Mouse (Mus musculus): ENCODE measurements around the gene Dnah8. TPM values are rescaled to one million over a fixed set of nuclear protein-coding genes. Genes with fewer than 3 reads are reported as not detected.

Dnah8 gene
- polyA plus RNA-seq, 1 experiment from 2014 or later: 2.4 TPM

- Histone ChIP-seq H3K4me3 (ENCODE audit: control insufficient read depth in 1 of 2, insufficient read depth in 1 of 2, low read depth in 1 of 2, low read length in 2 of 2) (no peak overlapping the region), H3K4me1 (ENCODE audit: control insufficient read depth in 2 of 2, insufficient read depth in 2 of 2, low read length in 2 of 2) (no peaks in the 10 kb centered on the region), H3K36me3 (ENCODE audit: control insufficient read depth, insufficient read depth, low read length) (peaks cover 67% of the 10 kb centered on the region), H3K27me3 (ENCODE audit: control insufficient read depth, insufficient read depth, low read length) (no peaks in the 10 kb centered on the region), H3K27ac (replicated peaks in 1 of 2; ENCODE audit: control insufficient read depth in 1 of 2, insufficient read depth in 1 of 2, low read depth in 2 of 2, low read length in 2 of 2) (no peak overlapping the region), H3K9me3 (ENCODE audit: control insufficient read depth, low read length) (no peaks in the 10 kb centered on the region), H3K4me2 (ENCODE audit: low read length) (no peak overlapping the region), H3K9ac (ENCODE audit: low read length) (no peak overlapping the region)
- ATAC-seq (ENCODE audit: insufficient number of reproducible peaks, insufficient read depth, low FRiP score, low read depth): no peak
- WGBS: 94% methylated on average over 14 of the region's 14 CpGs
These were observed 22.0 kb upstream of the Dnah8 start for GRCm38 (mm10) chr17:30602175-30602574.

- H3K4me2 ChIP-seq (ENCODE audit: low read length): no peak overlapping the region
- no peak overlapping the region for H3K27ac ChIP-seq (replicated peaks in 1 of 2; ENCODE audit: control insufficient read depth in 1 of 2, insufficient read depth in 1 of 2, low read depth in 2 of 2, low read length in 2 of 2)
- H3K9me3 ChIP-seq (ENCODE audit: control insufficient read depth, low read length): no peaks in the 10 kb centered on the region
- no peaks in the 10 kb centered on the region for H3K27me3 ChIP-seq (ENCODE audit: control insufficient read depth, insufficient read depth, low read length)
- no peak overlapping the region for H3K4me3 ChIP-seq (ENCODE audit: control insufficient read depth in 1 of 2, insufficient read depth in 1 of 2, low read depth in 1 of 2, low read length in 2 of 2)
- peaks cover 3 to 4% of the 10 kb centered on the region in 2 experiments for H3K4me1 ChIP-seq (ENCODE audit: control insufficient read depth in 2 of 2, insufficient read depth in 2 of 2, low read length in 2 of 2)
- peaks cover 48% of the 10 kb centered on the region for H3K36me3 ChIP-seq (ENCODE audit: control insufficient read depth, insufficient read depth, low read length)
- WGBS: 90% methylated on average over 6 of the region's 6 CpGs
- ATAC-seq (ENCODE audit: insufficient number of reproducible peaks, insufficient read depth, low FRiP score, low read depth): no peak
- H3K9ac ChIP-seq (ENCODE audit: low read length): no peak overlapping the region
These were observed 19.9 kb upstream of the Dnah8 start for GRCm38 (mm10) chr17:30604296-30604695.

GRCm38 (mm10) chr17:30605001-30605400, 19.2 kb upstream of the Dnah8 start:
- WGBS: 94% methylated on average over 5 of the region's 5 CpGs

GRCm38 (mm10) chr17:30606206-30606605, 17.9 kb upstream of the Dnah8 start:
- Histone ChIP-seq H3K9me3 (ENCODE audit: control insufficient read depth, low read length) (no peaks in the 10 kb centered on the region), H3K27me3 (ENCODE audit: control insufficient read depth, insufficient read depth, low read length) (no peaks in the 10 kb centered on the region), H3K4me2 (ENCODE audit: low read length) (no peak overlapping the region), H3K4me1 (ENCODE audit: control insufficient read depth in 2 of 2, insufficient read depth in 2 of 2, low read length in 2 of 2) (peaks cover 8 to 14% of the 10 kb centered on the region in 2 experiments), H3K9ac (ENCODE audit: low read length) (no peak overlapping the region), H3K4me3 (ENCODE audit: control insufficient read depth in 1 of 2, insufficient read depth in 1 of 2, low read depth in 1 of 2, low read length in 2 of 2) (no peak overlapping the region), H3K36me3 (ENCODE audit: control insufficient read depth, insufficient read depth, low read length) (peaks cover 31% of the 10 kb centered on the region), H3K27ac (replicated peaks in 1 of 2; ENCODE audit: control insufficient read depth in 1 of 2, insufficient read depth in 1 of 2, low read depth in 2 of 2, low read length in 2 of 2) (no peak overlapping the region)
- no peak for ATAC-seq (ENCODE audit: insufficient number of reproducible peaks, insufficient read depth, low FRiP score, low read depth)
- 85% methylated on average over 11 of the region's 11 CpGs for WGBS

More at GRCm38 (mm10) chr17:30605001-30605400, 19.2 kb upstream of the Dnah8 start:
- Histone ChIP-seq H3K36me3 (ENCODE audit: control insufficient read depth, insufficient read depth, low read length) (peaks cover 43% of the 10 kb centered on the region), H3K4me3 (ENCODE audit: control insufficient read depth in 1 of 2, insufficient read depth in 1 of 2, low read depth in 1 of 2, low read length in 2 of 2) (no peak overlapping the region), H3K9ac (ENCODE audit: low read length) (no peak overlapping the region), H3K9me3 (ENCODE audit: control insufficient read depth, low read length) (no peaks in the 10 kb centered on the region), H3K27me3 (ENCODE audit: control insufficient read depth, insufficient read depth, low read length) (no peaks in the 10 kb centered on the region), H3K4me1 (ENCODE audit: control insufficient read depth in 2 of 2, insufficient read depth in 2 of 2, low read length in 2 of 2) (peaks cover 8 to 9% of the 10 kb centered on the region in 2 experiments), H3K4me2 (ENCODE audit: low read length) (no peak overlapping the region), H3K27ac (replicated peaks in 1 of 2; ENCODE audit: control insufficient read depth in 1 of 2, insufficient read depth in 1 of 2, low read depth in 2 of 2, low read length in 2 of 2) (no peak overlapping the region)
- no peak for ATAC-seq (ENCODE audit: insufficient number of reproducible peaks, insufficient read depth, low FRiP score, low read depth)

GRCm38 (mm10) chr17:30606634-30607081, 17.5 kb upstream of the Dnah8 start:
- H3K9ac ChIP-seq (ENCODE audit: low read length): no peak overlapping the region
- 82% methylated on average over 8 of the region's 8 CpGs for WGBS
- no peaks in the 10 kb centered on the region for H3K9me3 ChIP-seq (ENCODE audit: control insufficient read depth, low read length)
- H3K27me3 ChIP-seq (ENCODE audit: control insufficient read depth, insufficient read depth, low read length): no peaks in the 10 kb centered on the region
- no peak for ATAC-seq (ENCODE audit: insufficient number of reproducible peaks, insufficient read depth, low FRiP score, low read depth)
- H3K27ac ChIP-seq (replicated peaks in 1 of 2; ENCODE audit: control insufficient read depth in 1 of 2, insufficient read depth in 1 of 2, low read depth in 2 of 2, low read length in 2 of 2): no peak overlapping the region
- no peak overlapping the region for H3K4me2 ChIP-seq (ENCODE audit: low read length)
- peaks cover 26% of the 10 kb centered on the region for H3K36me3 ChIP-seq (ENCODE audit: control insufficient read depth, insufficient read depth, low read length)
- H3K4me1 ChIP-seq (ENCODE audit: control insufficient read depth in 2 of 2, insufficient read depth in 2 of 2, low read length in 2 of 2): peaks cover 8 to 19% of the 10 kb centered on the region in 2 experiments
- no peak overlapping the region for H3K4me3 ChIP-seq (ENCODE audit: control insufficient read depth in 1 of 2, insufficient read depth in 1 of 2, low read depth in 1 of 2, low read length in 2 of 2)

GRCm38 (mm10) chr17:30607330-30607729, 16.8 kb upstream of the Dnah8 start:
- no peak overlapping the region for H3K4me3 ChIP-seq (ENCODE audit: control insufficient read depth in 1 of 2, insufficient read depth in 1 of 2, low read depth in 1 of 2, low read length in 2 of 2)
- H3K4me1 ChIP-seq (ENCODE audit: control insufficient read depth in 2 of 2, insufficient read depth in 2 of 2, low read length in 2 of 2): peaks cover 8 to 19% of the 10 kb centered on the region in 2 experiments
- no peak overlapping the region for H3K9ac ChIP-seq (ENCODE audit: low read length)
- no peak for ATAC-seq (ENCODE audit: insufficient number of reproducible peaks, insufficient read depth, low FRiP score, low read depth)
- no peak overlapping the region for H3K4me2 ChIP-seq (ENCODE audit: low read length)
- WGBS: 89% methylated on average over 7 of the region's 7 CpGs
- H3K27ac ChIP-seq (replicated peaks in 1 of 2; ENCODE audit: control insufficient read depth in 1 of 2, insufficient read depth in 1 of 2, low read depth in 2 of 2, low read length in 2 of 2): no peak overlapping the region
- H3K36me3 ChIP-seq (ENCODE audit: control insufficient read depth, insufficient read depth, low read length): peaks cover 19% of the 10 kb centered on the region
- H3K27me3 ChIP-seq (ENCODE audit: control insufficient read depth, insufficient read depth, low read length): no peaks in the 10 kb centered on the region
- H3K9me3 ChIP-seq (ENCODE audit: control insufficient read depth, low read length): no peaks in the 10 kb centered on the region

- 72% methylated on average over 8 of the region's 8 CpGs for WGBS
- no peak overlapping the region for H3K4me2 ChIP-seq (ENCODE audit: low read length)
- H3K4me1 ChIP-seq (ENCODE audit: control insufficient read depth in 2 of 2, insufficient read depth in 2 of 2, low read length in 2 of 2): peaks cover 8 to 21% of the 10 kb centered on the region in 2 experiments
- peaks cover 13% of the 10 kb centered on the region for H3K36me3 ChIP-seq (ENCODE audit: control insufficient read depth, insufficient read depth, low read length)
- no peak for ATAC-seq (ENCODE audit: insufficient number of reproducible peaks, insufficient read depth, low FRiP score, low read depth)
- H3K27ac ChIP-seq (replicated peaks in 1 of 2; ENCODE audit: control insufficient read depth in 1 of 2, insufficient read depth in 1 of 2, low read depth in 2 of 2, low read length in 2 of 2): no peak overlapping the region
- H3K9ac ChIP-seq (ENCODE audit: low read length): no peak overlapping the region
- no peak overlapping the region for H3K4me3 ChIP-seq (ENCODE audit: control insufficient read depth in 1 of 2, insufficient read depth in 1 of 2, low read depth in 1 of 2, low read length in 2 of 2)
- H3K9me3 ChIP-seq (ENCODE audit: control insufficient read depth, low read length): no peaks in the 10 kb centered on the region
- no peaks in the 10 kb centered on the region for H3K27me3 ChIP-seq (ENCODE audit: control insufficient read depth, insufficient read depth, low read length)
These were observed 16.2 kb upstream of the Dnah8 start for GRCm38 (mm10) chr17:30607909-30608495.
